Mouse (Mus musculus) erythroblast, embryonic 14.5 days (primary cell): ENCODE results near the gene Srsf7.

ENCODE experiments used
- GATA1 ChIP-seq: IDR thresholded peaks from 2 replicates; pipeline ENCODE4 v1.6.1; 2012; ENCODE audit warnings: low read length, inconsistent platforms, mixed read lengths
- TAL1 ChIP-seq: IDR thresholded peaks from 3 replicates; pipeline ENCODE4 v1.6.1; 2012; ENCODE audit warnings: low read length, inconsistent platforms, mixed read lengths

DNA sequence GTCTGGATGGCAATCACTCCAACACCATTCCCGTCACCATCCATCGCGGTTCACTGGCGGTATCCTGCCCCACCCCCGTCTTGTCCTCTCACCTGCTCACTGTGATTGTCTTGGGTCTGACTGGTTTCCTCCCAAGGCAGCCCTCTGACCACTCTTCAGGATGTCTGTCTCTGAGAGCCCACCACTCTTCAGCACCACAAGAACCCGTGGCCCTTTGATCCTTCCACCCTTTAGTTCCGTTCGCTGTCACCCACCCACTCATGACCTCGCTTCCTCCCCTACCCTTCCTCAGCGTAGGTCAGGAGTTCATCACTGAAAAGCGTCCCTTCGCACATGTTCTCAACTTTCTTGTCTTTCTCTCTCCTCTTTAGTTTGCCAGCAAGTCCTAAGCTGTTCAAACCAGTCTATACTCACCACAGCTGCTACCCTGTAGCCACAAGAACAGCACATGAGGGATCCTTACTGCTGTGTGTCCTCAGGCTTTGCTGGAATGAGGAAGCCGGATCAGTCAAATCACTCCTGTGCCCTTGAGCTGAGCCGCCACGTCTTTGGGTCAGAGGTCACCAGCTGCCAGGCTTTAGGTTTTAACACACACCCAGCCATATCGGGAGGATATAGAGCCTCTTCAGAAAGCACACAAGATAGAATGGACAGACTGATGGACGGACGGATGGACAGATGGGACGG lies 32.3 kb downstream of the Srsf7 start:
- TF ChIP-seq GATA1, result no peak
- TF ChIP-seq TAL1, result no peak
